Mouse (Mus musculus) testis, postnatal 10 days (tissue): Measurements from ENCODE around the gene T2.
A peak's percentile ranks its signal among the peaks of the same experiment; 100 is the strongest.

Source experiments
- DNase-seq: peaks from one replicate; pipeline ENCODE4 v3.0.0; 2021; ENCODE audit warnings: low spot score

Gene T2

DNA sequence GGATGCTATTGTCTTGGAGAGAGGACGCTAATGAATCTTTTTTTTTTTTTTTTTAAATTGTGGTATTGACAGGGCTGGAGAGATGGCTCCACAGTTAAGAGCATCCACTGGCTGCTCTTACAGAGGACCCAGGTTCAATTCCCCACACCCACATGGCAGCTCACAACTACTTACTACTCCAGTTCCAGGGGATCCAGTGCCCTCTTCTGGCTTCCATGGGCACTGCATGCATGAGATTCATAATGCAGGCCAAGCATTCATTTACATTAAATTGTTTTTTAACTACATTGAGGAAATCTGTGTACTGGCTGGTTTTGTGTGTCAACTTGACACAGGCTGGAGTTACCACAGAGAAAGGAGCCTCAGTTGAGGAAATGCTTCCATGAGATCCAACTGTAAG, 64.9 kb downstream of the T2 start:
- no peak for DNase-seq

DNA sequence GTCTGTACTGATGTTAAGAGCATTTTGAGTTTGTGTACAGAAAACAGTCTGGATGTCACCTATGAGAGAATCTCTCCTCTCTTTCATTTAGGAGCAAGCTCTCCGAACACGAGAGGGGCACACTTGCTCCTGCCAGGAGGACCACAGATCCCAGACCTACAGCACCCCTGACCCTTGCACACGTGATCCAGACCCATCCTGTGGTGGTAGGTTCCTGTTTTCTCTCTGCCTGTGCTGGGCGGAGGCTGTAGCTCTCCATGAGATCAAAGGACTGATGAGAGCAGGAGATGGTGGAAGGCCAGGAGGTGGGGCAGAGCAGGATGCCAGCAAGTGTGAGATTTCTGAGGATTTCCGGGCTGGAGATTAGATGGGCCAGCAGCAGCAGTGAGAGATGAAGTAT, 65.7 kb downstream of the T2 start:
- no peak for DNase-seq

DNA sequence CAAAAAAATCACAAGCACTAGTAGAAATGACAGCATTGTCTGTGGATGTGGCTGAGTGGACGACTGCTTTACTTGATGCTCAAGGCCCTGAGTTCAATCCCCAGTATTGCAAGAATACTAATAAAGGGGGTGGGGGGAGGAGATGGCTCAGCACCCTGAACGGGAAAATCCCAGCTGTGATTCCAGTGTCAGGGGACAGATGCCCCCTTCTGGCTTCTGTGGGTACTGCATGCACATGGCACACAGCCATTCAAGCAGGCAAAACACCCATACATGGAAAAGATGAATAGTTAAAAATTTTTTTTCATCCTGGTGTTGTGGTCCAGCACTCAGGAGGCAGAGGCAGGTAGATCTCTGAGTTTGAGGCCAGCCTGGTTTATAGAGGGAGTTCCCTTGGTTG, 67.5 kb downstream of the T2 start:
- peak; percentile 67 for DNase-seq

DNA sequence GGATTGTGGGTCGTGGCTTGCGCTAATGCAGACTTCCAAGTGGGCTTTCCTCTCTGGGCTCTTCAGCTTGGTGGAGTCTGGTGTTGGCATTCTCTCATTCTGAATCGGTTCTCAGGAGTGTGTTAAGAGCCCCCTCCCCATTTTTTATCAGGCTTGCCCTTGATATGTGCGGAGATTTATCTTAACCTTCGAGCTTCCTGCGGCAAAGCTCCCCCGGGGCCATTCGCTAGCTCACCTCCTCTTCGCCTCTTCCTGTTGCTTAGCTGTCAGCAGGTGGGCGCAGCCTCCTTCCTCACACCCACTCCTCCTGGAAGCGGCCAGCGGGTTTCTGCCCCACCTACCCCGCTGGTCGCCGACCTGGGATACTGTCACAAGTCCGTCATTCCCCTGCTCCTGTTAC, 73.6 kb downstream of the T2 start:
- DNase-seq, result no peak

DNA sequence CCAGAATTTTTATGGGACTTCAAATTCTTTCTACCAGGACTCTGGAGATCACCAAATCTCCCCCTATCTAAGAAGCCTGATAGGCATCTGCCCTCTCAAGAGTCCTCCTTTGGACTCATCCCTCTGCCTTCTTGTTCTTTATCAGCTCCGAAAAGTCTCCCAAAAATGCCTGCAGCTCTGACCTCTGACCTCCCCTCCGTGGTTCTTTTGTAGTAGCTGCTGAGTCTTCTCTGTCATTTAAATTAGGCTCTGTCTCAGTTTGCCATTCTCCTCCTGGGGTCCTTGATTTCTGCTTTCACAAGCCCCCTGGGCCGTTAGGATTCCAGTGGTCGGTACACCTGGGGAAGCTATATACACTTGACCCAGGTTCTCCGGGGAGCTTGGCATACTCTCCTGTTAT, 74.1 kb downstream of the T2 start:
- no peak for DNase-seq

DNA sequence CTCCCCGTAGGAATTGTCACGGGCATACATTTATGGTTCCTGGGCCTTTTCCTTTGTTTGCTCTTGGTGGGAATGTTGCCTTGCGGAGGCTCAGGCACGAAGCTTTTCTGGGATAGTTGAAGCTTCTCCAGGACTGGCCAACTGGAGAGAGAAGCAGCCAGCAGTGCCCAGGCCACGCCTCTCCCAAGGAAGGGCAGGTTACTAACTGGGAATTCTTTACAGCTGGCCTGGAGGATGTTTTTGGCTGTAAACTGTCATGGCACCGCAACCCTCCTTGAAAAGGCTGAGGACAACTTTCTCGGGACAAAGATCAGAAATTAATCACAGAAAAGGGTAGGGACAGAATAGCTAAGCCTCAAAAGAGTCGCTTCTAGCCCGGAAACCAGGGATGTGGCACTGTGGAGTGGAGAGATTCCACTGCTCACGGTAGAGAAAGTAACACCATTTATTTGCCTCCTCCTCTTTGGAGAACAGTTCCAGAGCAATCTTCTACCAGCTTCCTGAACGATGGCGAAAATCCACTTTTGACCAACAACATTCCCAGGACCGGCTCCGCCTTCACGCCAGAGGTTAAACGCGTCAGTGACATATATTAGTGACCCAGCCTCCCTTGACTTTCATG, 76.5 kb downstream of the T2 start:
- no peak for DNase-seq

DNA sequence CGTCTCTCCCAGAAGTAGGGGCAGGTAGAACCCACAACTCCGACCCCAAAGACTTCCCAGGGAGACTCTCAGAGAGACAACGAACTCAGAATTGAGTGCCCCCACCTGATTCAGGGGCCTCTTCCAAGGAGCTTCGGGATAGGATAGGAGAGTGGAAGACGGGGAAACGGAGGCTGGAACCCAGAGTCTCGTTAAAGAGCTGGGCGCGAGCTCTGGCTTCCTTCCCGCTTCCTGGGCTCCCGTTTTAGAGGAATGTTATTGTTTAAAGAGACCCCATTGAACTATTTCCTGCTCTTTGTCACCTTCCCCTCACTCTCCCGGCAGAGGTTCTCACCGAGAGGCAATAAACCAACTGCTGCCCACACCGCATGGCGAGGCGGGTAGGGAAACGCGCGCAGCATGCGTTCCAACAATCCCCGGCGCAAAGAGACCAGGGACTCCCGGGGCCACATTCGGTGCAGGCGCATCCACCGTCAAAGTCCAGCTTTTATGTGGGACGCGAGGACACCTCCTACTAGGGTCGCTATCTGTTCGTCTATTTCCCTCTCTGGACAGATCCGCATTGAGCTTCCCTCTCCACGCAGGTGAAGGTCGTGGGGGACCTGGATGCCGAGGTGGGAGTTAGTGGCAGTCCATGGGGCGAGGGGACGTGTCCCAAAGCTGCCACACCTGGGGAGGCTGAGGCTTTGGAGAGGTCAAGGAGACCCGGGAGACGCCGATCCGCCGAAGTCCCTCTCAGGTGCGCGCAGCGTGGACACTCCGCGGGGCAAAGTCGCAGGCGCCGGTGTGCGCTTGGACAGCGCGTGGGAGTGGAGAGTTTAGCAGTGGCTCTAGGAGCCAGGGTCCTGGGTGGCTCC, 77.6 kb downstream of the T2 start:
- no peak for DNase-seq

DNA sequence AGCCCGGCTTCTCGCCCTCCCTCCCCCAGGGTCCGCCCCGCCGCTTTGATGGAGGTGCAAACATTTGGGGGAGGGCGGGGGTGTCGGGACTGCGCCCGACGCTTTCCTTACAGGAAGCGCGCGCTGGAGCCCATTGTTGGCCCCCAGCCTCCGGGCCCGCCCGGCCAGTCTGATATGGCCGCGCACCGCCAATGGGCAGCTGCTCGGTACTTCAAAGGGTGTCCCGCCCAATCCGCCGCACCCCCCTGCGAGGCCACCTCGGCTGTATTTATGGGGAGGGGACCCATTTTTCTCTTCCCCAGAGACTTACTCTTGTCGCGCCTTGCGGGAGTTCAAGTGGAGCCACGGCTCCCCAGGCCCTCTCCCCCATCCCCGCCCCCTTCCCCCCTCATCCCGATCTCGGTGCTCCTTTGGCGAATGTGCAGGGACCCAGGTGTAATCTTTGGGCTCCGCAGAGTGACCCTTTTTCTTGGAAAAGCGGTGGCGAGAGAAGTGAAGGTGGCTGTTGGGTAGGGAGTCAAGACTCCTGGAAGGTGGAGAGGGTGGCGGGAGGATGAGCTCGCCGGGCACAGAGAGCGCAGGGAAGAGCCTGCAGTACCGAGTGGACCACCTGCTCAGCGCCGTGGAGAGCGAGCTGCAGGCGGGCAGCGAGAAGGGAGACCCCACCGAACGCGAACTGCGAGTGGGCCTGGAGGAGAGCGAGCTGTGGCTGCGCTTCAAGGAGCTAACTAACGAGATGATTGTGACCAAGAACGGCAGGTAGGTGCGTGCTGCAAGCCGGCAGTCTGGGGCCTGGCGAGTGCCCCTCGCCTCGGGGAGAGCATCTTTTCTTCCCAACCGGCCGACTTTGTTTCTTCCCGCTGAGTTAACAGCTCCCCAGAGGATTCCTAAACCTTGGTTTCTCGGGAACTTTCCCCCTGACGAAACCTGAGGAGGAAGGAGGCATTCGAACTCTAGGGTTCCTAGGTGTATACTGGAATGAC, 78.5 kb downstream of the T2 start, which contains the start of gene T:
Gene T, plus strand, starts transcription at position 446 of the 983 bp plus-strand sequence.
- DNase-seq, result no peak

DNA sequence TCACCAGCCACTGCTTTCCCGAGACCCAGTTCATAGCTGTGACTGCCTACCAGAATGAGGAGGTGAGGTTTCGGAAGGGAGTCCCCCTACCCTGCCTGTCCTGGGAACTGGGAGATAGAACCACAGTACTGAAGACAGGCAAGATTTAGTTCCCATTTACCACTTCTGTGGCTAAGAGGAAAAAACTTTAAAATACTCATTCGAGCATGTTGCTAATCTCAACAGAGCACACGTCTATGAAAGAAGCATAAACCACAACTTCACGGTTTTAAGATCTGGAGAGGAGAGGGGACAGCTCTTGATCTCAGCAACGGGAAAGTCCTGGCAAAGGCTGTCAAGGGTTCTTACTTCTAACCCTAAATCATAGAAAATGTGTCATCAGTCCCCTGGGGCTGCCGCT, 80.4 kb downstream of the T2 start:
- no peak for DNase-seq

DNA sequence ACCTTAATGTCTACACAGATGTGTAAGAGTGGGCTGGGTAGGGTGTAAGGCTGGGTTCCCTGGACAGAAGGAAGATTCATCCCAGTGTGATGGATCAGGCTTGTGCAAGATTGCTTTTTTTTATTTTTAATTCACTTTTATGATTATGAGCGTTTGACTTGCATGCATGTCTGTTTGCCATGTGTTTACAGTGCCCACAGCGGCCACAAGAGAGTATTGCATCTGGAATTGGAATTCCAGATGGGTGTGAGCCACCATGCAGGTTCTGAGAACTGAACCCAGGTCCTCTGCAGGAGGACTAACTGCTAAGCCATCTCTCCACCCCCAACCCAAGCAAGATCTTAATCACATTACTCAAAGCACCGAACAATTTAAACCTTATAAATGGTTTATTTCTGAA, 88.3 kb downstream of the T2 start:
- no peak for DNase-seq

DNA sequence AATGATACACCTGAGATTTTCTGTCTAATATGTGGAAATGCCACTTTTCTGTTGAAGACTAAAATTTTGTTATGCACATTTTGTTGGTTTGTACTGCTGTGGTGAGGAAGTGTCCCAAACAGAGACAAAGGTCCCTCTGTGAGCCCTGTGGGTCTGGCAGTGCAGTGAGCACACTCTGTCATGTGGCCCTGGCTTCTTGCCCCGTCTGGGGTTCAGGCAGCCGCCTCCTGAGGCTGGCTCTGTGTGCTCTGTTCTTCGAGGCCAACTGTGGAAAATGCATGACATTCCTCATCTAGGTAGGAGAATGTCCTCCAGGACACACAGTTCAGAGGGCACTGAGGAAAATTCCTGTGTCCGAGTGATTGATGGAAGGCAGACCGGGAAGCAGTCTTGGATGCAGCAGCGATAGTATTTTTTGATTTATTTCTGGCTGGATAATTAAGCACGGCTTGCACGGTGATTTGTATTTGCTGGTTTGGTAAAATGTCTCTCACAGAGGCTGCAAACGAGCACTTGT, 91.9 kb downstream of the T2 start:
- no peak for DNase-seq

DNA sequence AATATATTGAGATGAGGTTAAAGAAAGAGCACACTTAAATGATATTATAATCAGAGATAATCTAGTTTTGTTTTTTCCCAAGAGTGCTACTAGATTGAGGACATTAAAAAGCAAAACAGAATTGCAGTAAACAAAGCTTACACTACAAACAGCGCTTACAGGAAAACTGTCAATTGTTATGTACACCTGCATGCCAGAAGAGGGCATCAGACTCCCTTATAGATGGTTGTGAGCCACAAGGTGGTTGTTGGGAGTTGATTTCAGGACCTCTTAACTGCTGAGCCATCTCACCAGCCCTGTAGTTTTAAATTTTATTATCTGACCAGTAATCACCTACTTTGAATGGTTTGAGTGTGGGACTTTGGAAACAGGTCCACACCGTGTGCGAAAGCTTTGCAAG, 92.5 kb downstream of the T2 start:
- no peak for DNase-seq

DNA sequence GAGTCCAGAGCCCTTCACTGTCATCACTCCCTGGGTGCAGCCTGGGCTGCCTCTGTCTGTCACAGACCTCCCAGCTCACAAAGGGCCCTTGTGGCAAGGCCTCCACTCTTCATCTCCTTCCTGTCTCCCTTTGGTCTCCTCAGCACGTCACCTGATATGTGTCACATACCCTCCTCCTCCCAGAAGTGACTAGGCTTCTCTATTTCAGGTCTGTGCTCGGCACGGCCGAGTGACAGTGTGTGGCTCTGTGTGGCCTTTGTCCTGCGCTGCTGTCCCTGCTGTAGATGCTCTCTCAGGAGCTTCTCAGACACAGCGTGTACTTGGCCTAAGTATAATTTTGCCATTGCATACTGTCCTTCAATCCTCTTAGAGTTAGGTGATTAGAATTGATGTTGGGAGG, 99.4 kb downstream of the T2 start:
- DNase-seq, result no peak

DNA sequence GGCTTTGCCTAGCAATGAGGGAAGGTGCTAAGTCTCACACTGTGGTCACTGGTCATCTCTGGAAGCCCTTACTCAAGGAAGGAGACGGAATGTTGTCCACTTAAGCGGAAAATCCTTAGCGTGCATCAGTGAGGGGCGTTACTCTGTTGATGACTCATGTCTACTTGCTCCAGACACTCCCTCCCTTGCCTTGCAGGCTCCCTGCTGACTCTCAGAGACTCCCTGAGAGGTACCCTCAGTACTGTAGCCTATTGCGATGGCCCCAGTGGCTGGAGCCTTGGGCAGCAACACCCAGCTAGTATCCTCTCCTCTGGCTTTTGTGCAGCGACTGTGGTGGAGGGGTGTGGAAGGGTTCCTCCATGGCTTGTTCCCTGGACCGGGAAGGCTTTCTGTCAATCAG, 99.8 kb downstream of the T2 start:
- DNase-seq, result no peak

DNA sequence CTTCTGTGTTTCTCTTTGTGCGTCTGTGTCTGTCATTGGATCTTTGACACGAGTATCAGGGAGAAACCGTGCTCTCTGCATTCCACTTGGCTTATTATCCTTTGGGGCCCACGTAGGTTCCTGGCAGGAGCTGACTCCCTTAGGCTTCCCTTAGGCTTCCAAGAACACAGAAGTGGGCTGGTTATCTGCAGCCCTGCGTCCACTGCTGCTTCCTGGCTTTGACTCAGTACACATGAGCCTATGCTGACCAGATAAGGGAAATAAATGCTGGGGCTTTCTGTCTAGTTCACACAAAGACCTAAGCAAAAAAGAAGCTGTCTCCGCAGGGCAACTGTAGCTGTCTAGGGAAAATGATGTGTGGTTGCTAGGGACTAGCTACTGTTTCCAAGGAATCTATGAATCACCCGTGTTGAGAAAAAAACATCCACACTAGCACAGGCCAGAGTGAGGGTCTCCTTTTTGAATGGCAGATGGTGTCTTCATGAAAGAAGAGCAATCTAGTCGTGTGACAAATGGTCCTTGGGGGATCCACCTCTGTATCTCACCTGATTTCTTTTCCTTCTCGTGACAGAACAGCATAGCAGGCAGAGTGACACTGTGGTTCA, 101.2 kb downstream of the T2 start:
- no peak for DNase-seq

DNA sequence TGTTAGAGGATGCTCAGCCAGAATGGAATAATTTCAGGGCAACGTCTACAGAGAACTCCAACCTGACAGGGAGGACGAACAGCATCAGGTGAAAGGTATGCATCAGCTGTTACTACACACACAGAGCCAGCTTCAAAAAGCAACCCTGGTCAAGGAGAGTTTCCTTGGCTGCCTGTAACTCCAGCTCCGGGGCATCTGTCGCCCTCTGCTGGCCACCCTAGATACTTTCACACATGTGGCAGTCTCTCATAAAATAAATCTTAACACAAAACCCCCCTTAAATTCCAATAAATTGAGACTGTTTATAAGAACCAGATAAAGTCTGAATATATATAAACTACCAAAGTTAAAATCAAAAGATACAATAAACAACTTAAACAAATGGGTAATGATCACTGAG, 105.8 kb downstream of the T2 start:
- peak; percentile 79 for DNase-seq

DNA sequence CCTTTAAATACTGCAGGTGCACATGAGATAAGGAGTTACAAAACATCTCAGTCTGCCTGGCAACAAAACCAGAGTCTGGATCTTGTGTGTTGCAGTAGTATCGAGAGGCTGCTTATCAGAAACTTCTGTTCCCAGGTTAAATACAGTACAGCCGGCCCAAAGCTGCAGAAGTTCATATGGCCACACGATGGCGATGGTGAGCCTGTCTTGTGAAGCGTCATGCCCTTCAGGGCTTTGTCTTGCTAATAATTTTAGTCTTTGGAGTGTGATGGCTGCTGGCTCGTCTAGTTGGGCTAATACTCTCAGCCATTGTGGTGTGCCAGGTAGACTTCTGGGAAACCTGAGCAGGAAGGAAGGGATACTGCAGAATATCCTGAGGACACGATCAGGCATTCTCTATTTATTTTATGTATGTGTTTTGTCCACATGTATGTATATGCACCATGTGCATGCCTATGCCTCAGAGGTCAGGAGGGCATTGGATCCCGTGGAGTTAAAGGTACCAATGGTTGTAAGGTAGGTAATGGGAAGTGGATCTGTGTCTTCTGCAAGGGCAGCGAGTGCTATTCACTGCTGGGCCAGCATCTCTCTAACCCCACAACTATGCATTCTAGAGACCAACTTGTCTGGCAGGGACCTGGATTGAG, 107.8 kb downstream of the T2 start:
- peak; percentile 72 for DNase-seq

DNA sequence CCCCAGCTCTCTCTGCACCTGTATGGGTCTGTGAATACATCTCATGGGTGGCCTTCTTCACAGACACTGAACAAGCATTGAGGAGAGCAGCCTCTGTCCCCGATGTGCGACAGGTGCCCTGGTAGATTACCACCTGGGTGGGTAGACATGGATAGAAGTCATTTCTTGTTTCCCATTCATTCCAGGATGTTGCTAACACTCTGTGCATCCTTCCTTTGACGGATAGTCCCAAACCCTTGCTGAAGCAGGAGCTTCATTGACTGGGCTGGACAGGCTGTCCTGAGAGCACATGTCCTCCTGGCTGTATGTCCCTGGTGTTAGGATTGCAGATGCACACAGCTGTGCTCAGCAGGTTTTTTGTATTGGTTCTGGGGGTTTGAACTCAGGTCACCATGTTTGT, 112.0 kb downstream of the T2 start:
- DNase-seq, result no peak

DNA sequence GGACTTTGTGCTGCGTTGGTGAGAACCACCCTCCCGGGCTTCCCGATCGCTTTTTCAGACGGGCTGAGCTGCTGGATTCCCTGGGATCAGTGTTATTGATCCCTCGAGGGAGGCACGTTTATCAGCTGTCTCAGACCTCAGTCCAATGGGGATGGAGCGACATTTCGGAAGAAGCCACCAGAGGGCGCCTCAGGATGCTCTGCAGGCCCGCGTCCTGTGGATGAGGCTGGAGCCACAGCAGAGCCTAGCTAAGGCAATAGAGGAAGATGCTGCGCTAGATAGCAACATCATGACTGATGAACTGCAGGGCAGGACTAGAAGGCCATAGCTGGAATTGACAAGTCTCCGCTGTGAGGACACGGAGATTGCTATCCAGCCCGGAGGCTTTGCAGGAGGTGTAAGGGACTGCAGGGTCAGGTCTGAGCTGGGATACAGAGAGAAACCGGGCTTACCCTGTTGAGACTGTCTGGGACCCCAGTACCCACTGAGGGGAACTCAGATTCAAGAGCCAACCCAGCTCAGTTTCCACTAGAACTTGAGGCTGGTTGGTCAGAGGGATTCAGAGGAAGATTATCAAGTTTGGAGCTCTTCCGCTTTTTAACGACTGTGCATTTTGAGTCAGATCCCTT, 113.0 kb downstream of the T2 start:
- peak; percentile 91 for DNase-seq
